Mouse (Mus musculus) CH12.LX (cell line): ENCODE data around the gene Nup50.

Experiments used
- CTCF ChIP-seq, 2 experiments: IDR thresholded peaks in 1 of 2; conservative IDR thresholded peaks in 1 of 2; 2 replicates each; pipeline ENCODE4 v1.5.1; 2011 to 2012; ENCODE audit warnings: low read depth in 2 of 2, low read length in 2 of 2, improper control_type of control experiment in 1 of 2, inconsistent platforms in 1 of 2, mild to moderate bottlenecking in 1 of 2, moderate library complexity in 1 of 2
- E2F4 ChIP-seq: IDR thresholded peaks from 2 replicates; pipeline ENCODE4 v1.6.1; 2011; ENCODE audit warnings: low read depth, low read length, improper control_type of control experiment; ENCODE audit not compliant: insufficient replicate concordance
- EP300 ChIP-seq: IDR thresholded peaks from 2 replicates; pipeline ENCODE4 v1.6.1; 2011; ENCODE audit warnings: low read length, improper control_type of control experiment
- HCFC1 ChIP-seq: IDR thresholded peaks from 2 replicates; pipeline ENCODE4 v1.6.1; 2012; ENCODE audit warnings: low read depth, mild to moderate bottlenecking, inconsistent platforms, low read length, improper control_type of control experiment
- MAX ChIP-seq: IDR thresholded peaks from 2 replicates; pipeline ENCODE4 v1.6.1; 2011; ENCODE audit warnings: low read length, improper control_type of control experiment
- POLR2A ChIP-seq: IDR thresholded peaks from 2 replicates; pipeline ENCODE4 v1.6.1; 2011; ENCODE audit warnings: low read depth, mild to moderate bottlenecking, improper control_type of control experiment, low read length
- UBTF ChIP-seq: IDR thresholded peaks from 2 replicates; pipeline ENCODE4 v1.6.1; 2012; ENCODE audit warnings: low read depth, mild to moderate bottlenecking, inconsistent platforms, low read length, improper control_type of control experiment, moderate library complexity
- USF1 ChIP-seq: IDR thresholded peaks from 2 replicates; pipeline ENCODE4 v1.6.1; 2014; ENCODE audit warnings: low read depth, mild to moderate bottlenecking, inconsistent platforms, low read length, improper control_type of control experiment

GRCm38 (mm10) chr15:84922884-84923507, at the start of gene Nup50:
- peak; percentile 97 for TF ChIP-seq MAX
- TF ChIP-seq POLR2A = peak; percentile 90
- TF ChIP-seq CTCF (conservative IDR thresholded peaks at IDR 0.05 in 1 of 2, IDR thresholded peaks at IDR 0.05 in 1 of 2; ENCODE audit: low read depth in 2 of 2, low read length in 2 of 2) = no peak
- peak; percentile 76 for TF ChIP-seq HCFC1
- TF ChIP-seq UBTF = no peak; the same call in 1 of the 2 replicates
- peak; percentile 96 for TF ChIP-seq USF1
- no peak; the same call in 1 of the 2 replicates for TF ChIP-seq EP300
- TF ChIP-seq E2F4 = peak; percentile 87; the same call in 1 of the 2 replicates
